Comparison of ENCODE assay signal across 7 mouse cellular contexts in genomic region chr9:98033273-98033855, GRCm38 (mm10). TPM values are rescaled to one million over a fixed set of nuclear protein-coding genes. Genes with fewer than 3 reads are reported as not detected.
DNase-seq lines count a peak whose midpoint lies in the region; ATAC-seq and TF ChIP-seq lines count a peak whose summit lies in the region.

No protein-coding gene starts in this region.

- DNase-seq in G1E (ENCODE audit: low spot score), result no peak
- peak; percentile 67 for DNase-seq in adrenal gland, postnatal 10 days
- peak; percentile 30 for DNase-seq in embryonic facial prominence, embryonic 14.5 days (ENCODE audit: low spot score)
- peak; percentile 46 for DNase-seq in liver, embryonic 11.5 days (ENCODE audit: low spot score)
- peak; percentile 24 for DNase-seq in right cerebral cortex, postnatal 14 days

- TF ChIP-seq CTCF in G1E (IDR thresholded peaks at IDR 0.05; ENCODE audit: low read depth, low read length), result no peak

- no peak overlapping the region for H3K27ac ChIP-seq in embryonic facial prominence, embryonic 14.5 days (replicated peaks; ENCODE audit: low read depth, low read length)
- peak overlapping the region; percentile 78 for H3K27ac ChIP-seq in hindbrain, embryonic 16.5 days (ENCODE audit: low read depth, low read length)
- no peak overlapping the region for H3K27ac ChIP-seq in liver, embryonic 11.5 days (ENCODE audit: low read depth, low read length)

- peak overlapping the region; percentile 93 for H3K4me2 ChIP-seq in embryonic facial prominence, embryonic 14.5 days (ENCODE audit: low read depth, low read length)
- H3K4me2 ChIP-seq in hindbrain, embryonic 16.5 days (ENCODE audit: low read length), result peak overlapping the region; percentile 82
- H3K4me2 ChIP-seq in liver, embryonic 11.5 days, result peak overlapping the region; percentile 76

- H3K9ac ChIP-seq in embryonic facial prominence, embryonic 14.5 days (ENCODE audit: low read depth, low read length), result peak overlapping the region; percentile 69
- peak overlapping the region; percentile 83 for H3K9ac ChIP-seq in hindbrain, embryonic 16.5 days (ENCODE audit: low read depth, low read length)
- H3K9ac ChIP-seq in liver, embryonic 11.5 days (ENCODE audit: low read depth, low read length), result no peak overlapping the region

- peaks cover 59% of the 10 kb centered on the region for H3K9me3 ChIP-seq in G1E (replicated peaks)
- no peaks in the 10 kb centered on the region for H3K9me3 ChIP-seq in embryonic facial prominence, embryonic 14.5 days (ENCODE audit: control insufficient read depth, low read length)
- H3K9me3 ChIP-seq in hindbrain, embryonic 16.5 days (ENCODE audit: control insufficient read depth, low read length), result no peaks in the 10 kb centered on the region
- H3K9me3 ChIP-seq in liver, embryonic 11.5 days (ENCODE audit: control insufficient read depth, low read length), result no peaks in the 10 kb centered on the region

- H3K36me3 ChIP-seq in G1E (replicated peaks), result no peaks in the 10 kb centered on the region
- H3K36me3 ChIP-seq in embryonic facial prominence, embryonic 14.5 days (ENCODE audit: control insufficient read depth, insufficient read depth, low read length), result no peaks in the 10 kb centered on the region
- no peaks in the 10 kb centered on the region for H3K36me3 ChIP-seq in hindbrain, embryonic 16.5 days (ENCODE audit: control insufficient read depth, insufficient read depth, low read length)
- H3K36me3 ChIP-seq in liver, embryonic 11.5 days (ENCODE audit: control insufficient read depth, insufficient read depth, low read length), result no peaks in the 10 kb centered on the region

- WGBS in embryonic facial prominence, embryonic 14.5 days, result under 1% methylated on average over 22 of the region's 38 CpGs
- WGBS in hindbrain, embryonic 16.5 days, result under 1% methylated on average over 37 of the region's 38 CpGs
- WGBS in liver, embryonic 11.5 days, result 1% methylated on average over 38 of the region's 38 CpGs

- ATAC-seq in G1E (ENCODE audit: extremely low read depth, insufficient number of reproducible peaks, low FRiP score, poor library complexity, severe bottlenecking), result no peak
- ATAC-seq in embryonic facial prominence, embryonic 14.5 days (ENCODE audit: low read depth), result peak; percentile 35
- peak; percentile 88 for ATAC-seq in hindbrain, embryonic 16.5 days
- no peak for ATAC-seq in liver, embryonic 11.5 days (replicated peaks; ENCODE audit: low FRiP score)
- no peak; the same call in none of the 2 replicates for ATAC-seq in frontal cortex, adult (ENCODE audit: low TSS enrichment)

- peak overlapping the region; percentile 23; the same call in 1 of the 2 replicates for H3K4me3 ChIP-seq in G1E (ENCODE audit: low read depth, low read length)
- peak overlapping the region; percentile 67 for H3K4me3 ChIP-seq in embryonic facial prominence, embryonic 14.5 days (ENCODE audit: low read depth, low read length)
- H3K4me3 ChIP-seq in hindbrain, embryonic 16.5 days (ENCODE audit: low read length), result peak overlapping the region; percentile 75
- peak overlapping the region; percentile 59 for H3K4me3 ChIP-seq in liver, embryonic 11.5 days (ENCODE audit: low read depth, low read length)

- no peaks in the 10 kb centered on the region for H3K27me3 ChIP-seq in G1E (ENCODE audit: insufficient read depth, low read length)
- H3K27me3 ChIP-seq in embryonic facial prominence, embryonic 14.5 days (replicated peaks; ENCODE audit: control insufficient read depth, insufficient read depth, low read length), result peaks cover 40% of the 10 kb centered on the region
- H3K27me3 ChIP-seq in hindbrain, embryonic 16.5 days (replicated peaks; ENCODE audit: control insufficient read depth, insufficient read depth, low read length), result no peaks in the 10 kb centered on the region
- H3K27me3 ChIP-seq in liver, embryonic 11.5 days (replicated peaks; ENCODE audit: control insufficient read depth, insufficient read depth, low read length), result peaks cover 37% of the 10 kb centered on the region

- H3K4me1 ChIP-seq in G1E (ENCODE audit: insufficient read depth, low read depth, low read length), result no peaks in the 10 kb centered on the region
- no peaks in the 10 kb centered on the region for H3K4me1 ChIP-seq in embryonic facial prominence, embryonic 14.5 days (ENCODE audit: control insufficient read depth, insufficient read depth, low read length)
- peaks cover 4% of the 10 kb centered on the region; the same call in 1 of the 2 replicates for H3K4me1 ChIP-seq in hindbrain, embryonic 16.5 days (ENCODE audit: control insufficient read depth, insufficient read depth, low read depth, low read length)
- H3K4me1 ChIP-seq in liver, embryonic 11.5 days (replicated peaks; ENCODE audit: control insufficient read depth, insufficient read depth, low read length), result no peaks in the 10 kb centered on the region

RNA-seq across cellular contexts. Expression of gene Clstn2, which starts 0.4 kb away (rescaled TPM):
- not detected in 2 replicates for total RNA-seq in G1E (2014; fragmentation: Nextera tagmentation)
- 0.05 TPM in 1 of 2 replicates, not detected in the other for total RNA-seq in G1E (2017)
- not detected in 2 replicates for polyA plus RNA-seq in G1E (2012)
- total RNA-seq in adrenal gland, postnatal 10 days (2021), result 1 to 10 TPM; 3.4 to 3.8 TPM
- 3.8 and 4.6 TPM in 2 replicates for polyA plus RNA-seq in embryonic facial prominence, embryonic 14.5 days (2014; fragmentation: Nextera tagmentation; extraction: Ambion mirVana)
- polyA plus RNA-seq in hindbrain, embryonic 16.5 days (2015; fragmentation: Nextera tagmentation; extraction: Ambion mirVana), result 13.1 and 14.6 TPM in 2 replicates
- 1.0 and 1.2 TPM in 2 replicates for polyA plus RNA-seq in liver, embryonic 11.5 days (2014; fragmentation: Nextera tagmentation; extraction: Ambion mirVana)

Comparison
In these comparisons a context has a peak if more than half of its experiments do, and no peak if none do; other contexts are left out.
1. ATAC-seq: peak in embryonic facial prominence, embryonic 14.5 days (single experiment) and hindbrain, embryonic 16.5 days (single experiment); none in G1E (single experiment), liver, embryonic 11.5 days (single experiment) and frontal cortex, adult (single experiment).
2. H3K4me3 ChIP-seq: peak in every context shown above with its lines; median percentile 75 in hindbrain, embryonic 16.5 days; 67 in embryonic facial prominence, embryonic 14.5 days; 59 in liver, embryonic 11.5 days; 23 in G1E.
3. Peak in every context shown above with its lines, with median percentiles within 50 percentile points of each other: H3K4me2 ChIP-seq.